Mouse (Mus musculus) embryo, embryonic 10 days (tissue): ENCODE data around the gene 3110082I17Rik.
"Not testable (repeated sequence)": the region's sequence is repeated elsewhere in the genome, so short reads cannot be mapped to it uniquely, and the experiment has no call there.

ENCODE experiments used
- DNase-seq: peaks from one replicate; pipeline ENCODE4 v3.0.0-alpha.2; 2015; ENCODE audit warnings: low spot score

The 3110082I17Rik gene

GRCm38 (mm10) chr5:139351628-139352027 is 108.7 kb downstream of the 3110082I17Rik start:
- no peak for DNase-seq

- no peak for DNase-seq
These were observed 109.2 kb downstream of the 3110082I17Rik start, which contains the start of gene Cox19 for GRCm38 (mm10) chr5:139351134-139351533. TSS of gene Cox19 (minus strand) at chr5:139351418.

- no peak for DNase-seq
These were observed 110.6 kb downstream of the 3110082I17Rik start for GRCm38 (mm10) chr5:139349713-139350112.

GRCm38 (mm10) chr5:139347225-139347624 is 113.1 kb downstream of the 3110082I17Rik start:
- no peak for DNase-seq

GRCm38 (mm10) chr5:139345364-139345714 is 115.0 kb downstream of the 3110082I17Rik start:
- DNase-seq, result no peak

GRCm38 (mm10) chr5:139344687-139345363 is 115.5 kb downstream of the 3110082I17Rik start:
- peak; percentile 97 for DNase-seq

GRCm38 (mm10) chr5:139344021-139344686 is 116.2 kb downstream of the 3110082I17Rik start:
- peak; percentile 91 for DNase-seq

GRCm38 (mm10) chr5:139338891-139339290 is 121.4 kb downstream of the 3110082I17Rik start:
- DNase-seq, result no peak

- DNase-seq, result no peak
These were observed 121.9 kb downstream of the 3110082I17Rik start for GRCm38 (mm10) chr5:139338403-139338802.

GRCm38 (mm10) chr5:139337826-139338370 is 122.4 kb downstream of the 3110082I17Rik start:
- DNase-seq, result no peak

- DNase-seq, result no peak
These were observed 124.7 kb downstream of the 3110082I17Rik start for GRCm38 (mm10) chr5:139335634-139336033.

- not testable (repeated sequence) for DNase-seq
These were observed 125.9 kb downstream of the 3110082I17Rik start for GRCm38 (mm10) chr5:139334394-139334793.

GRCm38 (mm10) chr5:139333301-139334013 is 126.9 kb downstream of the 3110082I17Rik start:
- DNase-seq, result no peak

- DNase-seq, result no peak
These were observed 127.6 kb downstream of the 3110082I17Rik start for GRCm38 (mm10) chr5:139332590-139333272.

GRCm38 (mm10) chr5:139331742-139332141 is 128.6 kb downstream of the 3110082I17Rik start:
- peak; percentile 86 for DNase-seq

- DNase-seq, result no peak
These were observed 129.6 kb downstream of the 3110082I17Rik start for GRCm38 (mm10) chr5:139330766-139331165.

GRCm38 (mm10) chr5:139327634-139328020 is 132.7 kb downstream of the 3110082I17Rik start:
- DNase-seq, result no peak

GRCm38 (mm10) chr5:139326986-139327633 is 133.2 kb downstream of the 3110082I17Rik start:
- DNase-seq, result no peak

GRCm38 (mm10) chr5:139326111-139326696 is 134.1 kb downstream of the 3110082I17Rik start:
- DNase-seq, result no peak

- DNase-seq, result peak; percentile 45
These were observed 134.8 kb downstream of the 3110082I17Rik start, which contains the start of gene Adap1 for GRCm38 (mm10) chr5:139325395-139325966. TSS of gene Adap1 (minus strand) at chr5:139325622.
